Mouse (Mus musculus) neural tube, postnatal 0 days (tissue): ENCODE measurements around the gene Lamtor1. TPM values are rescaled to one million over a fixed set of nuclear protein-coding genes. Genes with fewer than 3 reads are reported as not detected.

Experiments
- microRNA-seq: library from miRNA; unstranded; fragments of <30 nt; microRNA quantifications from one replicate; pipeline ENCODE4, GENCODE M21; 2016
- polyA plus RNA-seq: library from polyadenylated mRNA; unstranded; fragments of >200 nt; fragmentation: Nextera tagmentation; extraction: Ambion mirVana; gene quantifications from 2 replicates; pipeline ENCODE4 v1.2.1, GENCODE M21; 2015

The Lamtor1 gene
- polyA plus RNA-seq: 166 and 177 TPM in 2 replicates

GRCm38 (mm10) chr7:101905561-101906286 lies at the start of gene Lamtor1:
Lamtor1 (plus strand) TSS chr7:101905904.

DNA sequence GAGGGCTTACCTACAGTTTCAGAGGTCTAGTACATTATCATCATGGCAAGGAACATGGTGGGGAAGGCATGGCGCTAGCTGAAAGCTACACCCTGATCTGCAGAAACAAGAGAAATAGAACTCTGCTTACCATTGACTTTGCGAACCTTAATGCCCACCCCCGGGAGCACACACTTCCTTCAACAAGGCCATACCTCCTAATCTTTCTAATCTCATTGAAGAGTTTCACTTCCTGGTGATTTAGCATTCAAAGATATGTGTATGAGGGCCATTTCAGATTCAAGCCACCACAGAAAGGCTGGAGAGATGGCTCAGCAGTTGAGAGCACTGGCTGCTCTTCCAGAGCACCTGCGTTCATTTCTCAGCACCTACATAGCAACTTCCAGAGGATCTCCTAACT lies 48.6 kb upstream of the Lamtor1 start, which contains the start of gene Folr2:
Gene Folr2 (minus strand): TSS at position 101 of the 400 bp plus-strand sequence.

GRCm38 (mm10) chr7:101863415-101863814 lies 42.3 kb upstream of the Lamtor1 start, which contains the start of gene Anapc15:
Anapc15 (plus strand) TSS chr7:101863715.

DNA sequence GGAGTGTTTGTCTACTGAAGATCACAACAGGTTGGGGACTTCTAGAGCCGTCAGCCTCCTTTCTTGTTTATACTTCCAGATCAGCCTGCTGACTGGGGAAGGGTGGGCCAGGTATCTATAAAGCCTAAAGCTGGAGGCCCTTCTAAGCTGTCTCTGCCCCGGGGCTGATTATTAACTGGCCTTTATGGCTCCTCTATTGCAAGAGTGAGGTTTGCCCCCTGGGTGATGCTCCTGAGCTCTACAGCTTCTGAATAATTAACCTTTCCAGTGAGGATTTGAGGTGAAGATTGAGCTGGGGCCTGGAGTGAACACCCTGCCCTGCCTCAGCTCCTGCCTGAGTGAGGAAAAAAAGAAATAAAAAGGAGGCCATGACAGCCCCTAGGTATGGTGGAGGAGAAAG lies 35.1 kb upstream of the Lamtor1 start, which contains the start of gene Folr1:
Gene Folr1 (minus strand): TSS at position 160 of the 400 bp plus-strand sequence.

DNA sequence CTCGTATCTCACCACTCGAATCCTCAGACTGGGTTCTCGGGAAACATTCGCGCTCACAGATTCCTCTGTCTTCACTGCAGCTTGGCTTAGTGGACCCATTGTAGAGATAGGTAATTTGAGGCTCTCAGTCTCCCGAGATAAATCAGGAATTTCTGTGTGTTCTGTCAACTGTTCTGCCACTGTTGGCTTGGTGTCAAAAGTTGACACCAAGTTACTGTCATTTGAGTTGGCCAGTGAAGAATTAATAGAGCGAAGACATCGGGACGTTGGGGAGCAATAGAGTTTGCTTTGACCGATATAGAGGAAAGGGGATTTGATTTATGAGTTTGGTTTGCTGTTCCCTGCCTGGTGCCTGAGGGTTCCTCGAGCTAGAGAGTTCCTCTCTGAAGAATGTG lies 580 bp downstream of the Lamtor1 start, which contains the start of gene Tomt:
Gene Tomt (minus strand): TSS at position 73 of the 395 bp plus-strand sequence.

DNA sequence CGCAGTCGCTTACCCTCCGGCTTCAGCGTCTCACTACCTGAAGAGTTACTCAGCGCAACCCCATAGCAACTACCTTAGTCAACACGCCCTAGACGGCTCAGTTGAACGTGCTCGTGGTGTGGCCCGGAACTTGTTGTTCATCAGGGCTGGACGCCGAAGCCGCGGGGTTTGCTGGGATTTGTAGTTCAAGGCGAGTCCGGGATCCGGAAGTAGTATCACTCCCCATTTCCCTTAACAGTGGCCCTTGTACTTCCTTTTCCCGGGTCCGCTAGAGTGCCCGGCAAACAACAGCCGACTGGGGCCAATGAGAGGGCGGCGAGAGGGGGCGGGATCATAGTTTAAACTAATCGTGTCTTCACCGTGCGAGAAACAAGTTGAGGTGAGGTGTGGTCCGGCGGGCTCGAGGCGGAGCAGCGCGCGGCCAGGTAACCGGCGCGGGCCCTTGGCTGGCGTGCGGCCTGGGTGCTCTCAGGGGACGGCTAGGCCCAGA lies 28.1 kb downstream of the Lamtor1 start, which contains the start of the genes Lrrc51 and Numa1:
Gene Lrrc51 (minus strand): TSS at position 145 of the 490 bp plus-strand sequence.
Gene Numa1 (plus strand): TSS at position 361 of the 490 bp plus-strand sequence.

Small RNAs within 50 kb of the gene (microRNA-seq; reads per million reads assigned to microRNA genes)
- not detected for gene Gm22655

Other genes with a start within 250 kb of the Lamtor1 start
- gene Clpb, start 242.3 kb upstream of the Lamtor1 start, polyA plus RNA-seq: 32.5 and 35.0 TPM in 2 replicates
- gene Phox2a, start 87.6 kb upstream of the Lamtor1 start, polyA plus RNA-seq: 2.4 and 2.5 TPM in 2 replicates
- 19.1 and 19.4 TPM in 2 replicates for gene Inppl1, start 67.7 kb upstream of the Lamtor1 start, polyA plus RNA-seq
- 3.6 and 5.0 TPM in 2 replicates for gene Folr2, start 48.7 kb upstream of the Lamtor1 start, polyA plus RNA-seq
- gene Anapc15, start 42.2 kb upstream of the Lamtor1 start, polyA plus RNA-seq: 48.7 and 57.7 TPM in 2 replicates
- 1.1 and 2.5 TPM in 2 replicates for gene Folr1, start 35.1 kb upstream of the Lamtor1 start, polyA plus RNA-seq
- not detected in 2 replicates for gene Tomt, start 455 bp downstream of the Lamtor1 start, polyA plus RNA-seq
- gene Lrrc51, start 28.0 kb downstream of the Lamtor1 start, polyA plus RNA-seq: 7.3 and 9.4 TPM in 2 replicates
- 22.7 and 23.1 TPM in 2 replicates for gene Numa1, start 28.2 kb downstream of the Lamtor1 start, polyA plus RNA-seq
- 2.7 and 2.9 TPM in 2 replicates for gene Il18bp, start 112.8 kb downstream of the Lamtor1 start, polyA plus RNA-seq
- gene Rnf121, start 159.6 kb downstream of the Lamtor1 start, polyA plus RNA-seq: 27.7 and 28.9 TPM in 2 replicates
- 17.4 and 22.7 TPM in 2 replicates for gene Xndc1, start 159.6 kb downstream of the Lamtor1 start, polyA plus RNA-seq
- gene Xntrpc, start 159.8 kb downstream of the Lamtor1 start, polyA plus RNA-seq: 0.59 and 0.78 TPM in 2 replicates
- 0.08 TPM in 1 of 2 replicates, not detected in the other for gene Trpc2, start 177.2 kb downstream of the Lamtor1 start, polyA plus RNA-seq
- gene Art1, start 195.8 kb downstream of the Lamtor1 start, polyA plus RNA-seq: 0.22 and 0.27 TPM in 2 replicates
- 0.23 and 0.93 TPM in 2 replicates for gene Art5, start 203.6 kb downstream of the Lamtor1 start, polyA plus RNA-seq
- gene Chrna10, start 210.9 kb downstream of the Lamtor1 start, polyA plus RNA-seq: 0.09 TPM in 1 of 2 replicates, not detected in the other